Mouse (Mus musculus) brain, embryonic 14.5 days (tissue): Measurements from ENCODE around the gene Gm7714.

ENCODE experiments used
- CTCF ChIP-seq: fragments of 200-500 bp; IDR thresholded peaks from 2 replicates; pipeline ENCODE4 v1.5.1; 2012; ENCODE audit warnings: inconsistent platforms, mild to moderate bottlenecking, moderate library complexity, borderline replicate concordance; ENCODE audit not compliant: insufficient read depth, insufficient read length; ENCODE audit errors: extremely low read depth
- POLR2A ChIP-seq: fragments of 200-500 bp; IDR thresholded peaks from 2 replicates; pipeline ENCODE4 v1.6.1; 2012; ENCODE audit warnings: mild to moderate bottlenecking, inconsistent platforms, borderline replicate concordance; ENCODE audit not compliant: poor library complexity, insufficient read depth, insufficient read length, severe bottlenecking; ENCODE audit errors: extremely low read depth

GRCm38 (mm10) chr5:88268619-88269018, at the start of gene Gm7714:
- TF ChIP-seq CTCF (no peak), POLR2A (no peak)
